Mouse (Mus musculus) brain, embryonic 14.5 days (tissue): ENCODE data around the gene Slc16a8.

Experiments
- CTCF ChIP-seq: fragments of 200-500 bp; IDR thresholded peaks from 2 replicates; pipeline ENCODE4 v1.5.1; 2012; ENCODE audit warnings: inconsistent platforms, mild to moderate bottlenecking, moderate library complexity, borderline replicate concordance; ENCODE audit not compliant: insufficient read depth, insufficient read length; ENCODE audit errors: extremely low read depth
- POLR2A ChIP-seq: fragments of 200-500 bp; IDR thresholded peaks from 2 replicates; pipeline ENCODE4 v1.6.1; 2012; ENCODE audit warnings: mild to moderate bottlenecking, inconsistent platforms, borderline replicate concordance; ENCODE audit not compliant: poor library complexity, insufficient read depth, insufficient read length, severe bottlenecking; ENCODE audit errors: extremely low read depth

GRCm38 (mm10) chr15:79223641-79224040 lies 30.9 kb downstream of the Slc16a8 start:
- TF ChIP-seq CTCF (no peak), POLR2A (no peak)
